Mouse (Mus musculus): ENCODE results near the gene 2610528A11Rik. TPM values are rescaled to one million over a fixed set of nuclear protein-coding genes. Genes with fewer than 3 reads are reported as not detected.
A peak's percentile ranks its signal among the peaks of the same experiment; 100 is the strongest.

2610528A11Rik gene
- polyA plus RNA-seq, 1 experiment, result not detected

- Histone ChIP-seq H3K36me3 (ENCODE audit: control insufficient read depth, insufficient read depth, low read length, poor library complexity, severe bottlenecking) (peaks cover 23% of the 10 kb centered on the region), H3K27me3 (ENCODE audit: control insufficient read depth, insufficient read depth, low read length, poor library complexity, severe bottlenecking) (no peaks in the 10 kb centered on the region), H3K9ac (ENCODE audit: low read depth, poor library complexity, severe bottlenecking) (peak overlapping the region; percentile 66), H3K4me3 (ENCODE audit: low read depth, low read length) (peak overlapping the region; percentile 70), H3K9me3 (replicated peaks; ENCODE audit: control insufficient read depth, insufficient read depth, low read length, poor library complexity, severe bottlenecking) (peaks cover 4% of the 10 kb centered on the region), H3K4me1 (ENCODE audit: control insufficient read depth, insufficient read depth, low read length) (no peaks in the 10 kb centered on the region), H3K27ac (ENCODE audit: insufficient read depth, low read length) (no peak overlapping the region)
- no peak for TF ChIP-seq POLR2A (IDR thresholded peaks at IDR 0.05; ENCODE audit: insufficient read depth, low read length)
- no peak for TF ChIP-seq CTCF (IDR thresholded peaks at IDR 0.05; ENCODE audit: low read depth, low read length)
- TF ChIP-seq EP300 (IDR thresholded peaks at IDR 0.05; ENCODE audit: insufficient read depth, low read depth, low read length), result no peak
Observed at GRCm38 (mm10) chr14:37135671-37136070, 21.8 kb upstream of the 2610528A11Rik start.

GRCm38 (mm10) chr14:37135127-37135593, 21.3 kb upstream of the 2610528A11Rik start, which contains the start of gene Ghitm:
Gene Ghitm, minus strand, starts transcription at chr14:37135272.
- peak within 1 kb of the TSS; percentile 85 for H3K4me3 ChIP-seq (ENCODE audit: low read depth, low read length)

GRCm38 (mm10) chr14:37134304-37135126, 20.7 kb upstream of the 2610528A11Rik start:
- H3K36me3 ChIP-seq (ENCODE audit: control insufficient read depth, insufficient read depth, low read length, poor library complexity, severe bottlenecking), result peaks cover 30% of the 10 kb centered on the region

More at GRCm38 (mm10) chr14:37135127-37135593, 21.3 kb upstream of the 2610528A11Rik start, which contains the start of gene Ghitm:
- H3K27me3 ChIP-seq (ENCODE audit: control insufficient read depth, insufficient read depth, low read length, poor library complexity, severe bottlenecking), result no peaks in the 10 kb centered on the region
- H3K9ac ChIP-seq (ENCODE audit: low read depth, poor library complexity, severe bottlenecking), result peak within 1 kb of the TSS; percentile 94
- H3K9me3 ChIP-seq (replicated peaks; ENCODE audit: control insufficient read depth, insufficient read depth, low read length, poor library complexity, severe bottlenecking), result peaks cover 4% of the 10 kb centered on the region
- H3K27ac ChIP-seq (ENCODE audit: insufficient read depth, low read length), result peak within 1 kb of the TSS; percentile 22; the same call in 1 of the 2 replicates
- peaks cover 28% of the 10 kb centered on the region for H3K36me3 ChIP-seq (ENCODE audit: control insufficient read depth, insufficient read depth, low read length, poor library complexity, severe bottlenecking)
- H3K4me1 ChIP-seq (ENCODE audit: control insufficient read depth, insufficient read depth, low read length), result no peaks in the 10 kb centered on the region
- TF ChIP-seq POLR2A (IDR thresholded peaks at IDR 0.05; ENCODE audit: insufficient read depth, low read length), result peak; percentile 49
- TF ChIP-seq CTCF (IDR thresholded peaks at IDR 0.05; ENCODE audit: low read depth, low read length), result no peak

GRCm38 (mm10) chr14:37127652-37128051, 13.8 kb upstream of the 2610528A11Rik start:
- H3K9me3 ChIP-seq (replicated peaks; ENCODE audit: control insufficient read depth, insufficient read depth, low read length, poor library complexity, severe bottlenecking), result no peaks in the 10 kb centered on the region
- H3K27ac ChIP-seq (ENCODE audit: insufficient read depth, low read length), result no peak overlapping the region
- H3K4me1 ChIP-seq (ENCODE audit: control insufficient read depth, insufficient read depth, low read length), result no peaks in the 10 kb centered on the region
- H3K4me3 ChIP-seq (ENCODE audit: low read depth, low read length), result no peak overlapping the region
- H3K27me3 ChIP-seq (ENCODE audit: control insufficient read depth, insufficient read depth, low read length, poor library complexity, severe bottlenecking), result no peaks in the 10 kb centered on the region
- peaks cover 76% of the 10 kb centered on the region for H3K36me3 ChIP-seq (ENCODE audit: control insufficient read depth, insufficient read depth, low read length, poor library complexity, severe bottlenecking)
- TF ChIP-seq EP300 (IDR thresholded peaks at IDR 0.05; ENCODE audit: insufficient read depth, low read depth, low read length) (no peak), POLR2A (IDR thresholded peaks at IDR 0.05; ENCODE audit: insufficient read depth, low read length) (no peak), CTCF (IDR thresholded peaks at IDR 0.05; ENCODE audit: low read depth, low read length) (no peak)
- no peak overlapping the region for H3K9ac ChIP-seq (ENCODE audit: low read depth, poor library complexity, severe bottlenecking)

More at GRCm38 (mm10) chr14:37134304-37135126, 20.7 kb upstream of the 2610528A11Rik start:
- peak overlapping the region; percentile 22; the same call in 1 of the 2 replicates for H3K27ac ChIP-seq (ENCODE audit: insufficient read depth, low read length)
- H3K9me3 ChIP-seq (replicated peaks; ENCODE audit: control insufficient read depth, insufficient read depth, low read length, poor library complexity, severe bottlenecking), result peaks cover 4% of the 10 kb centered on the region
- peak overlapping the region; percentile 85 for H3K4me3 ChIP-seq (ENCODE audit: low read depth, low read length)
- no peaks in the 10 kb centered on the region for H3K27me3 ChIP-seq (ENCODE audit: control insufficient read depth, insufficient read depth, low read length, poor library complexity, severe bottlenecking)
- H3K9ac ChIP-seq (ENCODE audit: low read depth, poor library complexity, severe bottlenecking), result peak overlapping the region; percentile 94
- TF ChIP-seq EP300 (IDR thresholded peaks at IDR 0.05; ENCODE audit: insufficient read depth, low read depth, low read length) (no peak), POLR2A (IDR thresholded peaks at IDR 0.05; ENCODE audit: insufficient read depth, low read length) (no peak), CTCF (IDR thresholded peaks at IDR 0.05; ENCODE audit: low read depth, low read length) (no peak)
- H3K4me1 ChIP-seq (ENCODE audit: control insufficient read depth, insufficient read depth, low read length), result no peaks in the 10 kb centered on the region

GRCm38 (mm10) chr14:37119233-37119632, 5.4 kb upstream of the 2610528A11Rik start:
- TF ChIP-seq CTCF (IDR thresholded peaks at IDR 0.05; ENCODE audit: low read depth, low read length), result no peak
- TF ChIP-seq POLR2A (IDR thresholded peaks at IDR 0.05; ENCODE audit: insufficient read depth, low read length), result no peak
- no peak for TF ChIP-seq EP300 (IDR thresholded peaks at IDR 0.05; ENCODE audit: insufficient read depth, low read depth, low read length)
- H3K4me3 ChIP-seq (ENCODE audit: low read depth, low read length), result no peak overlapping the region
- H3K36me3 ChIP-seq (ENCODE audit: control insufficient read depth, insufficient read depth, low read length, poor library complexity, severe bottlenecking), result peaks cover 31% of the 10 kb centered on the region
- H3K9me3 ChIP-seq (replicated peaks; ENCODE audit: control insufficient read depth, insufficient read depth, low read length, poor library complexity, severe bottlenecking), result peaks cover 6% of the 10 kb centered on the region; the same call in 1 of the 2 replicates
- no peak overlapping the region for H3K9ac ChIP-seq (ENCODE audit: low read depth, poor library complexity, severe bottlenecking)
- no peak overlapping the region for H3K27ac ChIP-seq (ENCODE audit: insufficient read depth, low read length)
- no peaks in the 10 kb centered on the region for H3K27me3 ChIP-seq (ENCODE audit: control insufficient read depth, insufficient read depth, low read length, poor library complexity, severe bottlenecking)
- H3K4me1 ChIP-seq (ENCODE audit: control insufficient read depth, insufficient read depth, low read length), result no peaks in the 10 kb centered on the region

GRCm38 (mm10) chr14:37112931-37113330, 891 bp downstream of the 2610528A11Rik start:
- no peak for TF ChIP-seq EP300 (IDR thresholded peaks at IDR 0.05; ENCODE audit: insufficient read depth, low read depth, low read length)
- TF ChIP-seq POLR2A (IDR thresholded peaks at IDR 0.05; ENCODE audit: insufficient read depth, low read length), result no peak
- no peak for TF ChIP-seq CTCF (IDR thresholded peaks at IDR 0.05; ENCODE audit: low read depth, low read length)
- H3K9ac ChIP-seq (ENCODE audit: low read depth, poor library complexity, severe bottlenecking), result no peak overlapping the region
- H3K27me3 ChIP-seq (ENCODE audit: control insufficient read depth, insufficient read depth, low read length, poor library complexity, severe bottlenecking), result no peaks in the 10 kb centered on the region
- H3K9me3 ChIP-seq (replicated peaks; ENCODE audit: control insufficient read depth, insufficient read depth, low read length, poor library complexity, severe bottlenecking), result peaks cover 6% of the 10 kb centered on the region; the same call in 1 of the 2 replicates
- H3K36me3 ChIP-seq (ENCODE audit: control insufficient read depth, insufficient read depth, low read length, poor library complexity, severe bottlenecking), result no peaks in the 10 kb centered on the region
- H3K4me3 ChIP-seq (ENCODE audit: low read depth, low read length), result no peak overlapping the region
- no peak overlapping the region for H3K27ac ChIP-seq (ENCODE audit: insufficient read depth, low read length)
- H3K4me1 ChIP-seq (ENCODE audit: control insufficient read depth, insufficient read depth, low read length), result no peaks in the 10 kb centered on the region

Measured in ES-Bruce4 (cell line).